Mouse (Mus musculus): ENCODE data around the gene Gm3383.
"Not testable (repeated sequence)": the region's sequence is repeated elsewhere in the genome, so short reads cannot be mapped to it uniquely, and the experiment has no call there.

DNA sequence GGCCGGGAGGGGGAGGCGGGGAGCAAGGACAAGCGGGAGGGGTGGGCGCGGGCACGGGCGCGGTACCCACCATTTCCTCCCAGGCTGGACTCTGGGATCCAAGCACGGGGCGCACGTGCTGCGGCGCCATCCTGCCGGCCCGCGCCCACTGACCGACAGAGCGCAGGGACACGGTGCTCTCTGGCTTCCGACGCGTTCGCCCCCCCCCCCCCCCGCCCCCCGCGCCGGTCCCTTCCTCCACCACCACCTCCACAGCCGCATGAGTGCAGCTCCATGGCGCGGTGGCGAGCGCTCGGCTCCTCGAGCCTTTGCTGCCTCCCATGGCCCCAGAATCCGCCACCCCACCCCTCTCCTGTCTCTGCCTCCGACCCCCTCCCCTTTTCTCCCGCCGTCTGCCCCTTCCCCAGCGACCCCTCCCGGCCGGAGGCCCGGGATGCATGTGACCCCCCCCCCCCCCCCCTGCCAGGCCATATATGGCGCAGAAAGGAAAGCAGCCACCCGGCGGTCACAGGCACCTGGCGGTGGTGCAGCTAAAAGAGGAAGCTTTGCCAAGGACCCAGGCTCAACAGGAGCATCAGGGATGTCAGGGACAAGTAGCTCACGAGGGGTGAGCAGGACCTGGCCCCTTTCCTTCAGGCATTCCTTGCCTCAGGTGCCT, 5.0 kb upstream of the Gm3383 start:
- not testable (repeated sequence) for TF ChIP-seq CTCF (IDR thresholded peaks at IDR 0.05; ENCODE audit: extremely low read depth, insufficient read depth, insufficient read length, insufficient replicate concordance); POLR2A (IDR thresholded peaks at IDR 0.05; ENCODE audit: low read depth, low read length)
